Mouse (Mus musculus) cerebellum, adult 2 months (tissue): ENCODE measurements around the gene Notum.

Experiments
- CTCF ChIP-seq: fragments of 200-500 bp; IDR thresholded peaks from 2 replicates; pipeline ENCODE4 v1.5.1; 2011; ENCODE audit warnings: low read depth, mild to moderate bottlenecking, control low read depth, low read length, moderate library complexity, borderline replicate concordance; ENCODE audit not compliant: insufficient read depth
- POLR2A ChIP-seq: fragments of 200-500 bp; IDR thresholded peaks from 2 replicates; pipeline ENCODE4 v1.6.1; 2011; ENCODE audit warnings: low read length, control low read depth, borderline replicate concordance; ENCODE audit not compliant: insufficient read depth

- TF ChIP-seq CTCF = no peak
- no peak for TF ChIP-seq POLR2A
These were observed 47.4 kb downstream of the Notum start for GRCm38 (mm10) chr11:120613481-120613972.
